ENCODE assay signal across 8 mouse cellular contexts in the genomic region with DNA sequence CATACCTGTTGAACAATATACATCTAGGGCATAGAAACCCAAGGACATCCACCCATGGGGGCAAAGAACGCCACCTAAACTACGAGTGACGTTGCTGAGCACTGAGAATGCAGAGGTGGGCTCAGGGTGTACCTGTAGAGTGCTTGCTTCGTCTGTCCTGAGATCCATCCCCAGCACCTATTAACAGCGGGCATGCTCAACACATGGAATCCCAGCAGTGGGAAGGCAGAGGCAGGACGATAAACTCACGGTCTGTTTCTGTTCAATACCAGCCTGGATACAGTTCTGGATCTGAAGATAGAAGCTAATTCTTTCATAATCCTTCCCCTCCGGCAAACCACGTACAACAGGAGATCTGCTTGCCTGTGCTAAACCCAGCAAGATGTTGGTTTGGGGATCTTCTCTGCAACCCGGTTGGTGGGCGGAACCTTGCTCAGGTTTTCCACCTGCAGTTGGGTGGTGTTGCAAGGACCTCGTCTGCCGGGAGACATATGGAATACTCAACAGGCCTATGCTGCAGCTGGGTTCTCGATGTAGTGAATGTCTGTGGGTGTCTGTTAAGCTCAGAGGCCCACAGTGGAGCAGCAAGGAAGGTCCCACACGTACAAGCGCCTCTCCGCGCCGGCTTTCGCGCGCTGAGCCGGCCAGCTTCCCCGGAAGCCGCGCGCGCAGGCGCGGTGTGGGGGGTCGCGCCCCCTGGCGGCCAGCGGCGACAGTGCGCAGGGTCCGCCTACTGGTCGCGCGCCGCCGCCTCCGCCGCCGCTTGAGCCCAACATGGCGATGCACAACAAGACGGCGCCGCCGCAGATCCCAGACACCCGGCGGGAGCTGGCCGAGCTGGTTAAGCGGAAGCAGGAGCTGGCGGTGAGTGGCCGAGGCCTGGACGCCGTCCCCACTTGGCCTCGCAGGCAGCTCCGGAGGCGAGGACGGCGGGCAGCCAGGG. TPM values are rescaled to one million over a fixed set of nuclear protein-coding genes. Genes with fewer than 3 reads are reported as not detected.
DNase-seq lines count a peak whose midpoint lies in the region; ATAC-seq and TF ChIP-seq lines count a peak whose summit lies in the region.

A gene (plus strand): TSS at position 732 of the 943 bp plus-strand sequence.

- H3K4me3 ChIP-seq in MEL (ENCODE audit: control insufficient read depth in 1 of 2, insufficient read depth in 1 of 2, low read depth in 2 of 2, low read length in 2 of 2), result peak within 1 kb of the TSS; percentile 74 to 92
- peak within 1 kb of the TSS; percentile 59 for H3K4me3 ChIP-seq in cerebellum, adult 2 months (replicated peaks; ENCODE audit: insufficient read depth, low read depth, low read length)
- peak within 1 kb of the TSS; percentile 100 for H3K4me3 ChIP-seq in forebrain, postnatal 0 days (ENCODE audit: low read depth, low read length)
- H3K4me3 ChIP-seq in layer of hippocampus, adult 2 months, result peak within 1 kb of the TSS; percentile 84
- peak within 1 kb of the TSS; percentile 99 for H3K4me3 ChIP-seq in lung, adult 2 months (replicated peaks; ENCODE audit: extremely low read depth, low read depth, low read length)
- H3K4me3 ChIP-seq in neural tube, embryonic 15.5 days (replicated peaks), result peak within 1 kb of the TSS; percentile 89

- WGBS in cerebellum, adult 2 months, result 1% methylated on average over 63 of the region's 63 CpGs
- 1% methylated on average over 63 of the region's 63 CpGs for WGBS in forebrain, postnatal 0 days
- 3% methylated on average over 59 of the region's 63 CpGs for WGBS in lung, adult 2 months
- under 1% methylated on average over 63 of the region's 63 CpGs for WGBS in neural tube, embryonic 15.5 days

- peaks cover 0 to 14% of the 10 kb centered on the region in 2 experiments; a peak in 3 of 4 replicates for H3K4me1 ChIP-seq in MEL (ENCODE audit: control insufficient read depth in 1 of 2, insufficient read depth in 2 of 2, low read length in 2 of 2)
- H3K4me1 ChIP-seq in cerebellum, adult 2 months (ENCODE audit: control insufficient read depth, insufficient read depth, low read length), result peaks cover 4% of the 10 kb centered on the region
- peaks cover 13% of the 10 kb centered on the region; the same call in 1 of the 2 replicates for H3K4me1 ChIP-seq in forebrain, postnatal 0 days (ENCODE audit: insufficient read depth)
- peaks cover 7% of the 10 kb centered on the region for H3K4me1 ChIP-seq in lung, adult 2 months (ENCODE audit: control insufficient read depth, insufficient read depth, low read length)
- peaks cover 26% of the 10 kb centered on the region for H3K4me1 ChIP-seq in neural tube, embryonic 15.5 days

- no peak for TF ChIP-seq RAD21 in MEL (IDR thresholded peaks at IDR 0.05; ENCODE audit: low read depth, low read length)

- H3K27ac ChIP-seq in MEL (ENCODE audit: control insufficient read depth, low read depth, low read length), result peak within 1 kb of the TSS; percentile 71
- peak within 1 kb of the TSS; percentile 96 for H3K27ac ChIP-seq in cerebellum, adult 2 months (ENCODE audit: insufficient read depth, low read length)
- peak within 1 kb of the TSS; percentile 99 for H3K27ac ChIP-seq in forebrain, postnatal 0 days (ENCODE audit: low read depth, low read length)
- peak within 1 kb of the TSS; percentile 98 for H3K27ac ChIP-seq in layer of hippocampus, adult 2 months
- peak within 1 kb of the TSS; percentile 100 for H3K27ac ChIP-seq in neural tube, embryonic 15.5 days (replicated peaks)

- peak; percentile 90 for DNase-seq in MEL (ENCODE audit: low read depth, low spot score)
- peak; percentile 91 to 94 for DNase-seq in cerebellum, adult 2 months
- DNase-seq in forebrain, postnatal 0 days, result peak; percentile 94
- peak; percentile 96 to 97 for DNase-seq in heart, postnatal 36 days
- peak; percentile 89 to 95 for DNase-seq in layer of hippocampus, adult 2 months (ENCODE audit: low spot score in 2 of 2)
- peak; percentile 94 for DNase-seq in lung, adult 2 months
- DNase-seq in testis, postnatal 10 days (ENCODE audit: low spot score), result peak; percentile 95

- intact Hi-C loops in heart, postnatal 36 days (cut with DNase I), result loop anchor here (1.0 kb wide), 1 partner anchor 18 kb away; a partner anchor contains a TSS

- peak in 2 of 3 experiments; percentile 92; a peak in 5 of 6 replicates for TF ChIP-seq CTCF in MEL (IDR thresholded peaks at IDR 0.05 in 2 of 3, conservative IDR thresholded peaks at IDR 0.05 in 1 of 3; ENCODE audit: control insufficient read depth in 1 of 3, insufficient read depth in 1 of 3, low read depth in 2 of 3, low read length in 3 of 3, poor library complexity in 1 of 3, severe bottlenecking in 1 of 3)
- TF ChIP-seq CTCF in cerebellum, adult 2 months (IDR thresholded peaks at IDR 0.05; ENCODE audit: borderline replicate concordance, insufficient read depth, low read depth, low read length), result peak; percentile 63
- TF ChIP-seq CTCF in forebrain, postnatal 0 days (IDR thresholded peaks at IDR 0.05; ENCODE audit: low read depth), result peak; percentile 88
- TF ChIP-seq CTCF in layer of hippocampus, adult 2 months (conservative IDR thresholded peaks at IDR 0.05), result peak; percentile 95
- peak; percentile 35 for TF ChIP-seq CTCF in lung, adult 2 months (IDR thresholded peaks at IDR 0.05; ENCODE audit: insufficient read depth, low read length)

- H3K9ac ChIP-seq in MEL (ENCODE audit: control insufficient read depth, low read depth, low read length, poor library complexity, severe bottlenecking), result peak within 1 kb of the TSS; percentile 96
- peak within 1 kb of the TSS; percentile 92 for H3K9ac ChIP-seq in forebrain, postnatal 0 days
- H3K9ac ChIP-seq in neural tube, embryonic 15.5 days (replicated peaks), result peak within 1 kb of the TSS; percentile 97

- no peaks in the 10 kb centered on the region for H3K27me3 ChIP-seq in MEL (ENCODE audit: control insufficient read depth in 1 of 2, insufficient read depth in 2 of 2, low read length in 2 of 2)
- H3K27me3 ChIP-seq in cerebellum, adult 2 months (ENCODE audit: control insufficient read depth, insufficient read depth, low read length), result no peaks in the 10 kb centered on the region
- H3K27me3 ChIP-seq in forebrain, postnatal 0 days (ENCODE audit: insufficient read depth, low read length), result no peaks in the 10 kb centered on the region
- H3K27me3 ChIP-seq in neural tube, embryonic 15.5 days (replicated peaks), result no peaks in the 10 kb centered on the region

- peaks cover 13% of the 10 kb centered on the region for H3K79me2 ChIP-seq in MEL (ENCODE audit: control insufficient read depth, insufficient read depth, low read length, poor library complexity)

- TF ChIP-seq POLR2A in MEL (IDR thresholded peaks at IDR 0.05; ENCODE audit: control insufficient read depth in 1 of 2, insufficient read depth in 1 of 2, low read depth in 1 of 2, low read length in 2 of 2, poor library complexity in 1 of 2), result peak; percentile 96 to 98
- peak; percentile 69; the same call in 1 of the 2 replicates for TF ChIP-seq POLR2A in cerebellum, adult 2 months (IDR thresholded peaks at IDR 0.05; ENCODE audit: borderline replicate concordance, insufficient read depth, low read length)
- 0 out of 2 replicates have a peak, but pooled peaks have one; percentile 60 for TF ChIP-seq POLR2A in lung, adult 2 months (IDR thresholded peaks at IDR 0.05; ENCODE audit: borderline replicate concordance, extremely low read depth, low read depth, low read length)

- H3K4me2 ChIP-seq in forebrain, postnatal 0 days (ENCODE audit: low read depth), result peak within 1 kb of the TSS; percentile 77
- peak within 1 kb of the TSS; percentile 86 for H3K4me2 ChIP-seq in neural tube, embryonic 15.5 days

- peaks cover 2 to 13% of the 10 kb centered on the region in 2 experiments; a peak in 2 of 4 replicates for H3K36me3 ChIP-seq in MEL (ENCODE audit: control insufficient read depth in 1 of 2, insufficient read depth in 2 of 2, low read length in 2 of 2)
- peaks cover 28% of the 10 kb centered on the region for H3K36me3 ChIP-seq in forebrain, postnatal 0 days (ENCODE audit: insufficient read depth)
- H3K36me3 ChIP-seq in neural tube, embryonic 15.5 days, result peaks cover 24% of the 10 kb centered on the region

- peak; percentile 94 for ATAC-seq in forebrain, postnatal 0 days
- ATAC-seq in neural tube, embryonic 15.5 days (ENCODE audit: low FRiP score), result peak; percentile 91

- no peaks in the 10 kb centered on the region for H3K9me3 ChIP-seq in MEL (replicated peaks; ENCODE audit: insufficient read depth, low read length)
- no peaks in the 10 kb centered on the region for H3K9me3 ChIP-seq in forebrain, postnatal 0 days (ENCODE audit: low read length)
- no peaks in the 10 kb centered on the region for H3K9me3 ChIP-seq in neural tube, embryonic 15.5 days (replicated peaks)

- TF ChIP-seq EP300 in MEL (IDR thresholded peaks at IDR 0.05; ENCODE audit: low read depth in 1 of 2, low read length in 2 of 2), result no peak

TF ChIP-seq in MEL, 35 proteins besides CTCF, POLR2A, EP300 and RAD21 (continues in another document):
- TF ChIP-seq HCFC1 (IDR thresholded peaks at IDR 0.05; ENCODE audit: low read depth, low read length) (peak; percentile 73; the same call in 1 of the 2 replicates), BHLHE40 (IDR thresholded peaks at IDR 0.05; ENCODE audit: borderline replicate concordance, low read depth, low read length) (no peak), CHD1 (IDR thresholded peaks at IDR 0.05; ENCODE audit: low read depth, low read length) (no peak), MYC (IDR thresholded peaks at IDR 0.05; ENCODE audit: low read depth, low read length) (peak; percentile 62; the same call in 1 of the 2 replicates), NRF1 (IDR thresholded peaks at IDR 0.05; ENCODE audit: insufficient read depth, low read depth, low read length, poor library complexity, severe bottlenecking) (peak; percentile 87), KAT2A (conservative IDR thresholded peaks at IDR 0.05; ENCODE audit: low read depth, low read length) (no peak; the same call in 1 of the 2 replicates), RCOR1 (IDR thresholded peaks at IDR 0.05; ENCODE audit: low read depth, low read length) (no peak), ELF1 (IDR thresholded peaks at IDR 0.05; ENCODE audit: low read depth, low read length) (peak; percentile 87), MXI1 (IDR thresholded peaks at IDR 0.05; ENCODE audit: low read depth, low read length) (peak; percentile 69; the same call in 1 of the 2 replicates), NELFE (IDR thresholded peaks at IDR 0.05; ENCODE audit: low read depth, low read length) (peak; percentile 96), MAX (IDR thresholded peaks at IDR 0.05; ENCODE audit: low read length) (peak; percentile 54)

RNA-seq across cellular contexts. Expression of the gene that starts here (rescaled TPM):
- total RNA-seq in MEL (2012; rRNA removed), result 26.8 and 34.9 TPM in 2 replicates
- 10 to 100 TPM in 1 of 2 experiments, not detected in 1; 46.7 TPM for polyA plus RNA-seq in MEL (2012; ENCODE audit: insufficient read depth in 1 of 2, insufficient read length in 2 of 2, low read depth in 1 of 2, low replicate concordance in 2 of 2, missing spikeins in 1 of 2)
- 87.7 and 94.2 TPM in 2 replicates for polyA plus RNA-seq in cerebellum, adult 2 months (2012; rRNA removed)
- 112 and 129 TPM in 2 replicates for total RNA-seq in forebrain, postnatal 0 days (2014; rRNA removed)
- polyA plus RNA-seq in forebrain, postnatal 0 days (2015; fragmentation: Nextera tagmentation; extraction: Ambion mirVana), result 134 and 153 TPM in 2 replicates
- total RNA-seq in heart, postnatal 36 days (2021), result 10 to 100 TPM; 19.9 to 21.3 TPM
- 100 to 1,000 TPM; 111 to 116 TPM for total RNA-seq in layer of hippocampus, adult 2 months (2021)
- polyA plus RNA-seq in lung, adult 2 months (2012; rRNA removed), result 9.5 and 14.2 TPM in 2 replicates
- polyA plus RNA-seq in neural tube, embryonic 15.5 days (2015; fragmentation: Nextera tagmentation; extraction: Ambion mirVana), result 141 and 164 TPM in 2 replicates

Comparison
In these comparisons a context has a peak if more than half of its experiments do, and no peak if none do; other contexts are left out.
1. Peak in every context shown above with its lines: DNase-seq, ATAC-seq, H3K4me3 ChIP-seq and H3K27ac ChIP-seq.
2. CTCF ChIP-seq: peak in every context shown above with its lines; median percentile 95 in layer of hippocampus, adult 2 months; 92 in MEL; 88 in forebrain, postnatal 0 days; 63 in cerebellum, adult 2 months; 35 in lung, adult 2 months.